Mouse (Mus musculus) forebrain, embryonic 13.5 days (tissue): ENCODE measurements at regions not wholly inside any gene's neighbourhood (a gene's known extent, or its start where the extent isn't known, plus 50 kb on each side); places are given as distances from the start of the nearest gene placed in this dataset.

Experiments
- ATAC-seq: fragments of 200-750 bp; cut with Nextera tagmentation; 2 replicates; pipeline ENCODE4 v1.8.0; 2017
- H3K27ac ChIP-seq: fragments of 300-500 bp; sonication (generic); 2 replicates; pipeline ENCODE4 v1.5.1; 2015; ENCODE audit warnings: inconsistent platforms, mild to moderate bottlenecking, moderate library complexity
- H3K27me3 ChIP-seq: fragments of 300-500 bp; sonication (generic); 2 replicates; pipeline ENCODE4 v1.6.1; 2015; ENCODE audit warnings: mild to moderate bottlenecking, inconsistent platforms
- H3K36me3 ChIP-seq: fragments of 300-500 bp; sonication (generic); 2 replicates; pipeline ENCODE4 v1.6.1; 2015; ENCODE audit warnings: mild to moderate bottlenecking, inconsistent platforms; ENCODE audit not compliant: poor library complexity, severe bottlenecking
- H3K4me1 ChIP-seq: fragments of 300-500 bp; sonication (generic); 2 replicates; pipeline ENCODE4 v1.6.1; 2015; ENCODE audit warnings: inconsistent platforms
- H3K4me2 ChIP-seq: fragments of 300-500 bp; sonication (generic); 2 replicates; pipeline ENCODE4 v1.6.1; 2015; ENCODE audit warnings: inconsistent platforms, mild to moderate bottlenecking, moderate library complexity
- H3K4me3 ChIP-seq: fragments of 300-500 bp; sonication (generic); 2 replicates; pipeline ENCODE4 v1.5.1; 2015; ENCODE audit warnings: mild to moderate bottlenecking, inconsistent platforms
- H3K9ac ChIP-seq: fragments of 300-500 bp; sonication (generic); 2 replicates; pipeline ENCODE4 v1.6.1; 2015; ENCODE audit warnings: mild to moderate bottlenecking, inconsistent platforms
- H3K9me3 ChIP-seq: fragments of 300-500 bp; sonication (generic); replicated peaks from 2 replicates; pipeline ENCODE4 v1.6.1; 2016; ENCODE audit warnings: inconsistent platforms
- WGBS: fragments of 180-500 bp; shearing (Covaris S2); methylation state at CpG from one replicate; pipeline ENCODE4 v1.1.7; 2015; 5-methylcytosine and 5-hydroxymethylcytosine counted together

GRCm38 (mm10) chr10:25118674-25119670 is 188.7 kb downstream of the Akap7 start:
- 43% methylated on average over 17 of the region's 17 CpGs for WGBS
- H3K9ac ChIP-seq = no peak overlapping the region
- 0 out of 2 replicates have a peak, but pooled peaks have one; percentile 16 for ATAC-seq
- H3K27ac ChIP-seq = no peak overlapping the region
- no peaks in the 10 kb centered on the region for H3K9me3 ChIP-seq
- no peaks in the 10 kb centered on the region for H3K36me3 ChIP-seq
- H3K4me3 ChIP-seq = no peak overlapping the region
- no peaks in the 10 kb centered on the region for H3K27me3 ChIP-seq
- no peaks in the 10 kb centered on the region for H3K4me1 ChIP-seq
- no peak overlapping the region for H3K4me2 ChIP-seq

GRCm38 (mm10) chr10:25114316-25114715 is 187.0 kb upstream of the Arg1 start:
- 93% methylated on average over 4 of the region's 4 CpGs for WGBS
- no peaks in the 10 kb centered on the region for H3K36me3 ChIP-seq
- no peak overlapping the region for H3K4me2 ChIP-seq
- no peaks in the 10 kb centered on the region for H3K27me3 ChIP-seq
- H3K4me3 ChIP-seq = no peak overlapping the region
- H3K9me3 ChIP-seq = no peaks in the 10 kb centered on the region
- H3K4me1 ChIP-seq = peaks cover 16% of the 10 kb centered on the region
- H3K9ac ChIP-seq = no peak overlapping the region
- no peak overlapping the region for H3K27ac ChIP-seq
- ATAC-seq = no peak

- WGBS = 33% methylated on average over 12 of the region's 12 CpGs
- peak; percentile 57; the same call in 1 of the 2 replicates for ATAC-seq
- Histone ChIP-seq H3K9ac (no peak overlapping the region), H3K4me2 (no peak overlapping the region), H3K27ac (no peak overlapping the region; the same call in 1 of the 2 replicates), H3K4me1 (peaks cover 16% of the 10 kb centered on the region), H3K4me3 (no peak overlapping the region), H3K9me3 (no peaks in the 10 kb centered on the region), H3K36me3 (no peaks in the 10 kb centered on the region), H3K27me3 (no peaks in the 10 kb centered on the region)
These were observed 185.3 kb upstream of the Arg1 start for GRCm38 (mm10) chr10:25112449-25113171.

DNA sequence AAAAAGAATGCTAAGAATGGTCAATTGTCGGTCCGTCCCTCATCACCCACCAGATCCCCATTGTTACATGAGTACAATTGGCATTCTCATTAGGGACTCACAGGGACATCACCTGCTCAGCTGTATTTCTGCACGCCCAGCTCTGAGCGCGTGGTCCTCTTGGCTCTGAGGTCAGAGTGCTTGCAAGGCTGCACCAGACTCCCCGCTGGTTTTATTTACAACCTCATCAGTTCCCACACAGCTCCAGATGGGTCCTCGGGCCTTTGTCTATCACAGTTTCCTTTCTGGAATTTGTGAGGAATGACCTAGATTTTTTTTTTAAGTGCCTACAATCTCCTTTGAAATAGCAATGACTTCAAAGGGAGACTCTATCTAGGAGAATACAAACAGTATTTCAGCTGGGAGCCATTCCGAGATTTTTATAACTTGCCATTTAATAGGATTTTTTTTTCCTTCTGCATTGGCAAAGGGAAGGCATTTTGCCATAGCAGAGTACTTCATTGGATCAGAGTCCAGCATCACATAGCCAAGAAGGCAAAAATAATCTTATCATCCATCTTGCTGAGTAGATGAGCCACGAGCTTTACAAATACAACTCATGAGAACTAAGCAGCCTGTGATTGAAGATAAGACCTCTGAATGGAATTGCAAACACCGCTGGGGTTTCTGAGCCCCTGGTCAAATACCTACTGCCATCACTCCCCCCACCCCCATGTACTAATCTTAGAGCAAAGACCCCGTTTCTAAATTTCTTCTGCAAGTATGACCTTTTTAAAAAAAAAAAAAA is 184.5 kb upstream of the Arg1 start:
- Histone ChIP-seq H3K4me1 (peaks cover 16% of the 10 kb centered on the region), H3K9ac (no peak overlapping the region), H3K27ac (no peak overlapping the region), H3K4me3 (no peak overlapping the region), H3K4me2 (no peak overlapping the region), H3K9me3 (no peaks in the 10 kb centered on the region), H3K36me3 (no peaks in the 10 kb centered on the region), H3K27me3 (no peaks in the 10 kb centered on the region)
- ATAC-seq = peak; percentile 76
- WGBS = 6% methylated on average over 11 of the region's 11 CpGs

DNA sequence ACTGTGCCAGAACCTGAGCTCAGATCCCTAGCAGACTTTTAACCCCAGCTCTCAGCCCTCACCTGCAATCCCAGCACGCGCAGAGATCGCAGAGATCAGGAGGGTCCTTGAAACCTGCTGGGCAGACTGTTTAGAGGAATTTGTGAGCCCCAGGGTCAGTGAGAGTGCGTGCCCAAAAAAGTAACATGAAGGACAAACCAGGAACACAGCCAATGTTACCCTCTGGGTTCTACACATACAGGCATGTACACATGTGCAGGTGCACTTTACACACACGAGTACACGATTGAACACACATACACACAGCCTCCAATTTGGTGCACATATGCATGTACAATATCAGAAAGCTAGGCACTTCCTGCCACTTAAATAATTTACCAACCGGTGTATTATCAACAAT is 183.9 kb upstream of the Arg1 start:
- no peaks in the 10 kb centered on the region for H3K36me3 ChIP-seq
- no peak overlapping the region for H3K27ac ChIP-seq
- peaks cover 16% of the 10 kb centered on the region for H3K4me1 ChIP-seq
- WGBS = 36% methylated on average over 7 of the region's 7 CpGs
- no peak for ATAC-seq
- H3K27me3 ChIP-seq = no peaks in the 10 kb centered on the region
- no peak overlapping the region for H3K4me2 ChIP-seq
- no peaks in the 10 kb centered on the region for H3K9me3 ChIP-seq
- H3K9ac ChIP-seq = no peak overlapping the region
- H3K4me3 ChIP-seq = no peak overlapping the region

DNA sequence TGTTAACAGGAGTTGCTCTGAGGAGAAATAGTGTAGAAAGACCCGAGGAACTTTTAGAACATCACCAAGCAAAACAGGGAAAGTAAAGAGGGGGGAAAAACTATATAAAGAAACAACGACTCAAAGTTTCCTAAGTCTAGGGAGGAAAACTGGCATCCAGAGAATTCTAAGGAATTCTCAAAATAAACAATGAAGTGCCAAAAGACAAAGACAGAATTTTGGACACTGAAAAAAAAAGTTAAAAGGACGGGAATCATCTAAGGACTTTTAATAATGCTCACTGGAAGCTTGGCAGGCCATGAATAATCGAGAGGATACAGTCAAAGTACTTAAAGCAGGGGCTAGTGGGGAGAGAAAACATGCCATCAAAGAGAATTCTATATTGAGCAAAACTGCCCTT is 170.8 kb upstream of the Arg1 start:
- no peaks in the 10 kb centered on the region for H3K4me1 ChIP-seq
- no peak overlapping the region for H3K4me2 ChIP-seq
- no peak overlapping the region for H3K27ac ChIP-seq
- no peak overlapping the region for H3K9ac ChIP-seq
- H3K4me3 ChIP-seq = no peak overlapping the region
- H3K9me3 ChIP-seq = no peaks in the 10 kb centered on the region
- no peaks in the 10 kb centered on the region for H3K27me3 ChIP-seq
- WGBS = 62% methylated on average over 4 of the region's 4 CpGs
- H3K36me3 ChIP-seq = no peaks in the 10 kb centered on the region
- ATAC-seq = no peak

DNA sequence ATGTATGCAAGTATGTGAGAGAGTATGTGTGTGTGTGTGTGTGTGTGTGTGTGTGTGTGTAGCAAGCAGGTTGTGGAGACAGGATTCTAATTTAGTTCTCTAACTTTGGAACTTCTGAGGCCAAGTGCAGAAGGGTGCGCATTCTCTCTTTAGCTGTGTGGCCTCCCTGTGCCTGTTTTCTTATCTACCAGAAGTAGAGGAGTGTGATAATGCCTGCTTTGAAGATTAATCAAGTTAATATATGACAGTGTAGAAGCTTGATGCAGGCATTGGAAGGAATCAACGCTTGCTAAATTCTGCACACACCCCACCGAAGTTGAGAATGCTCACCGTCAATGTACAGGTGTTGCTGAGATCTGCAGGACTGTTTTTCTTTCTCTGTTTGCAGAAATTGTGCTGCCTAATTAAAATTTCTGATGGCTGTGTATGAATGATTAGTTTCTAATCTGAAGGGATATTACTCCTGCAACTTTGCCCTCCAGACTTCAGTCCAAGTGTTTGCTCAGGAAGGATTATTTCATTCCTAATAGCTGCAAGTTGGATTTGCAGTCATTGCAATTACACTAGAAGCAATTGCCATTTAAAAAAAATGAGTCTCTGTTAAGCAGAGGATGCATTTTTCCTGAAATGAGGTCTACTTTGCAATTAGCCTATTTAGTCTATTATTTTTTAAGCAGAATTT is 162.6 kb upstream of the Arg1 start:
- no peak for ATAC-seq
- no peak overlapping the region for H3K4me3 ChIP-seq
- no peak overlapping the region for H3K9ac ChIP-seq
- WGBS = 95% methylated on average over 4 of the region's 4 CpGs
- no peaks in the 10 kb centered on the region for H3K36me3 ChIP-seq
- 0 out of 2 replicates have a peak, but pooled peaks cover 3% of the 10 kb centered on the region for H3K9me3 ChIP-seq
- no peak overlapping the region for H3K4me2 ChIP-seq
- H3K27ac ChIP-seq = no peak overlapping the region
- H3K27me3 ChIP-seq = no peaks in the 10 kb centered on the region
- H3K4me1 ChIP-seq = no peaks in the 10 kb centered on the region

DNA sequence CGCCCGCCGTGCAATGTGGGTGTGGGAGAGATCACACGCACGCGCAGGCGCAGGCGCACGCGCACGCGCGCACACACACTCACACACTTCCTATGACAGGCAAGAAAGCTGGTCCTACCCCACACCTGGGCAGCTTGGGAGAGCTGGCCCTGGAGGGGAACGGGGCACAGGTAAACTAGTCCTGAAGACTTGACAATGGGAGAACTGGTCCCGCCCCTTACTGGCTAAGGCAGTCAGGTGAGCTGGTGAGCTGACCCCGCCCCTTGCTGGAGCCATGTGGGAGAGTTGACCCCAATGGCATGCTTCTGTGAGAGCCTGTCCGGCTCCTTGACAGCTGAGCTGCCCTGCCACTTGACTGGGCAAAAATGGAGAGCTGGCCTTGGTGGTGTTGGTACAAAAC is 159.5 kb upstream of the Arg1 start:
- Histone ChIP-seq H3K27me3 (no peaks in the 10 kb centered on the region), H3K9me3 (0 out of 2 replicates have a peak, but pooled peaks cover 3% of the 10 kb centered on the region), H3K4me3 (no peak overlapping the region), H3K36me3 (no peaks in the 10 kb centered on the region), H3K9ac (no peak overlapping the region), H3K4me2 (no peak overlapping the region), H3K4me1 (no peaks in the 10 kb centered on the region), H3K27ac (no peak overlapping the region)
- 98% methylated on average over 17 of the region's 17 CpGs for WGBS
- no peak for ATAC-seq

- Histone ChIP-seq H3K27ac (no peak overlapping the region), H3K36me3 (no peaks in the 10 kb centered on the region), H3K4me3 (no peak overlapping the region), H3K27me3 (no peaks in the 10 kb centered on the region), H3K4me1 (no peaks in the 10 kb centered on the region), H3K9ac (no peak overlapping the region), H3K4me2 (no peak overlapping the region), H3K9me3 (0 out of 2 replicates have a peak, but pooled peaks cover 3% of the 10 kb centered on the region)
- ATAC-seq = no peak
- 74% methylated on average over 10 of the region's 10 CpGs for WGBS
These were observed 155.6 kb upstream of the Arg1 start for GRCm38 (mm10) chr10:25082930-25083329.

DNA sequence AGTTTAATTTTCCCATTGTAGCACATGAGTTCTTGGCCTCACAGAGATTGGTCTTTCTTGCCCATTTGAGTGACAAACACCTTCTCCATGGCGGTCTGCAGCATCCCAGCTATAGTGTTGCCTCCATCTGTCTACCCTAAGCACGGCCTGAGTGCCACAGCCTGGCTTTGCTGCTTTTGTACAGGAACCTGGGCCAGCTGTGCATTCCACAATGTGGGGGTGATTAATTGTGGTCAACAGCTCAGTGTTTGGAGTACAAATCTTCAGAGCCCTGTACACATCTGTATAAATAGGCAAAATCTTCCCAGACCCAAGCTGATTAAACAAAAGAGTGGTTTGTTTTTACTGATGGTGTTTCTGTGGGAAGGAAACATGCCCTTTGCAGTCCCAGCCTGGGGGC is 145.3 kb upstream of the Arg1 start:
- H3K4me3 ChIP-seq = no peak overlapping the region
- H3K27me3 ChIP-seq = no peaks in the 10 kb centered on the region
- no peaks in the 10 kb centered on the region for H3K4me1 ChIP-seq
- H3K4me2 ChIP-seq = no peak overlapping the region
- no peak overlapping the region for H3K9ac ChIP-seq
- 89% methylated on average over 2 of the region's 2 CpGs for WGBS
- H3K36me3 ChIP-seq = no peaks in the 10 kb centered on the region
- ATAC-seq = no peak
- no peaks in the 10 kb centered on the region; the same call in 1 of the 2 replicates for H3K9me3 ChIP-seq
- H3K27ac ChIP-seq = no peak overlapping the region

GRCm38 (mm10) chr10:25068301-25068700 is 141.0 kb upstream of the Arg1 start:
- no peaks in the 10 kb centered on the region for H3K36me3 ChIP-seq
- 72% methylated on average over 8 of the region's 8 CpGs for WGBS
- H3K4me2 ChIP-seq = no peak overlapping the region
- H3K9me3 ChIP-seq = no peaks in the 10 kb centered on the region; the same call in 1 of the 2 replicates
- 0 out of 2 replicates have a peak, but pooled peaks have one; percentile 30 for ATAC-seq
- no peaks in the 10 kb centered on the region for H3K27me3 ChIP-seq
- peak overlapping the region; percentile 5; the same call in 1 of the 2 replicates for H3K27ac ChIP-seq
- H3K4me3 ChIP-seq = no peak overlapping the region
- no peak overlapping the region for H3K9ac ChIP-seq
- no peaks in the 10 kb centered on the region for H3K4me1 ChIP-seq
